Mouse (Mus musculus): Measurements from ENCODE around the gene Wnt5a. TPM values are rescaled to one million over a fixed set of nuclear protein-coding genes. Genes with fewer than 3 reads are reported as not detected.

Gene Wnt5a
- polyA plus RNA-seq, 1 experiment: 2.4 TPM

DNA sequence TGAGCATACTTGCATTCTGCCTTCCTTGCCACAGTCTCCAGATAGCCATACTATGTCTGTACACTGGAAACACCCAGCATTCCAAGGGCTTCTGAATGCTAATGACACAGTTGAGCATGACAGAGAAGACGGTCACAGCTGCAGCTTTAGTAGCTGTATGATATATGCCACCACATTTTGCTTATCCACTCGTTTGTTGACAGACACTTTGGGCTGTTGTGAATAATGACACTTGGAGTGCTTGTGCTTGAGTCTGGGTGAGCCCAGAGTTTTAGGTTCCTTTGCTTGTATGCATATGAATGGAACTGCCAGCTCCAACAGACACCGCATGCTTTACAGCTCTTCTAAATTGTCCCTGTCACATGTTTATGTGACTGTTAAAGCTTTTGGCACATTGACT, 29.5 kb upstream of the Wnt5a start:
- no peak overlapping the region for H3K4me3 ChIP-seq (ENCODE audit: extremely low read depth, insufficient read depth, insufficient read length)
- H3K36me3 ChIP-seq (ENCODE audit: control insufficient read depth, insufficient read depth, low read length): no peaks in the 10 kb centered on the region
- WGBS: 83% methylated on average over 3 of the region's 3 CpGs
- H3K27me3 ChIP-seq (ENCODE audit: control insufficient read depth, insufficient read depth, low read length): no peaks in the 10 kb centered on the region
- H3K27ac ChIP-seq (ENCODE audit: insufficient read depth, low read length): no peak overlapping the region
- no peaks in the 10 kb centered on the region for H3K4me1 ChIP-seq (ENCODE audit: control insufficient read depth, insufficient read depth, insufficient read length)
- TF ChIP-seq CTCF (IDR thresholded peaks at IDR 0.05; ENCODE audit: extremely low read depth, insufficient read depth, insufficient read length, insufficient replicate concordance) (no peak), POLR2A (IDR thresholded peaks at IDR 0.05; ENCODE audit: low read depth, low read length) (no peak)
- no peak for DNase-seq (ENCODE audit: low read depth in 1 of 2, low spot score in 2 of 2)

DNA sequence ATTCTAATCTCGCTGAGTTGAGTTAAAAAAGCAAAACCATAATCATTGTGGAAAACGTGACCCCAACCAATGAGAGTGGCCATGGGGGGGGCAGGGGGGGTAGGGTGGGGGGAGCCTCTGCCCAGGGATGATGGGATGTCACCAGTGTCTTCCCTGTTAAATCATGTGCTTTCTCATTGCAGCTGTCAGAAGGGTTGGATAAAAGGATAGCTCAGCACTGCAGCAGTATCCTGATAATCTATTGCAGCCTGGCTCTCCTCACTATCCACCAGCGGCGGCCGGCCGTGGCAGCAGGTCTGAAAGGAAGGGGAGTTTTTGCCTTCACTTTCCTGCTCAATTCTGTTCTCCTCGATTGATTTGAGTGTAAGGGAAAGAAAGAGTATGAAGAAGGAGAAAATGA, 29.1 kb upstream of the Wnt5a start:
- Histone ChIP-seq H3K36me3 (ENCODE audit: control insufficient read depth, insufficient read depth, low read length) (no peaks in the 10 kb centered on the region), H3K27me3 (ENCODE audit: control insufficient read depth, insufficient read depth, low read length) (no peaks in the 10 kb centered on the region), H3K4me3 (ENCODE audit: extremely low read depth, insufficient read depth, insufficient read length) (no peak overlapping the region), H3K27ac (ENCODE audit: insufficient read depth, low read length) (no peak overlapping the region), H3K4me1 (ENCODE audit: control insufficient read depth, insufficient read depth, insufficient read length) (no peaks in the 10 kb centered on the region)
- no peak for DNase-seq (ENCODE audit: low read depth in 1 of 2, low spot score in 2 of 2)
- TF ChIP-seq CTCF (IDR thresholded peaks at IDR 0.05; ENCODE audit: extremely low read depth, insufficient read depth, insufficient read length, insufficient replicate concordance): no peak
- TF ChIP-seq POLR2A (IDR thresholded peaks at IDR 0.05; ENCODE audit: low read depth, low read length): no peak
- 66% methylated on average over 7 of the region's 7 CpGs for whole genome bisulfite sequencing

DNA sequence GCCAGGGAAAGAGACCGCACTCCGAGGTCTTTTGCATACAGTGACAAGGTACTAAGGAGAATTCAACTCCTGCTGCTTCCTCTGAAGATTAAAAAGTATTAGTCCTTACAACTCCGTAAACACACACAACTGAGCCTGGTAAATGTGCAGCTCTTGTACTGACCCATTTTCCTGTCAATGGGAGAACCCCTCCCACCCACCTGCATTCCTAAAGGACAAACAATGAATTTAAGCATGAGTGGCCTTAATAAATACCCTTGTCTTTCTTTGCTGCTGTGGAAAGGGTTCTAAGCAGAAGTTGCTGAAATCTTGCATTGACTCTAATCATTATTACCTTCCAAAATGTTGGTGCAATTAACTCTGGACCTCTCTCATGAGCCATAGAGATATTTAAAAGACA, 27.8 kb upstream of the Wnt5a start:
- WGBS: 85% methylated on average over 3 of the region's 3 CpGs
- Histone ChIP-seq H3K4me3 (ENCODE audit: extremely low read depth, insufficient read depth, insufficient read length) (no peak overlapping the region), H3K36me3 (ENCODE audit: control insufficient read depth, insufficient read depth, low read length) (no peaks in the 10 kb centered on the region), H3K27me3 (ENCODE audit: control insufficient read depth, insufficient read depth, low read length) (no peaks in the 10 kb centered on the region), H3K4me1 (ENCODE audit: control insufficient read depth, insufficient read depth, insufficient read length) (no peaks in the 10 kb centered on the region), H3K27ac (ENCODE audit: insufficient read depth, low read length) (no peak overlapping the region)
- TF ChIP-seq CTCF (IDR thresholded peaks at IDR 0.05; ENCODE audit: extremely low read depth, insufficient read depth, insufficient read length, insufficient replicate concordance) (no peak), POLR2A (IDR thresholded peaks at IDR 0.05; ENCODE audit: low read depth, low read length) (no peak)
- no peak for DNase-seq (ENCODE audit: low read depth in 1 of 2, low spot score in 2 of 2)

DNA sequence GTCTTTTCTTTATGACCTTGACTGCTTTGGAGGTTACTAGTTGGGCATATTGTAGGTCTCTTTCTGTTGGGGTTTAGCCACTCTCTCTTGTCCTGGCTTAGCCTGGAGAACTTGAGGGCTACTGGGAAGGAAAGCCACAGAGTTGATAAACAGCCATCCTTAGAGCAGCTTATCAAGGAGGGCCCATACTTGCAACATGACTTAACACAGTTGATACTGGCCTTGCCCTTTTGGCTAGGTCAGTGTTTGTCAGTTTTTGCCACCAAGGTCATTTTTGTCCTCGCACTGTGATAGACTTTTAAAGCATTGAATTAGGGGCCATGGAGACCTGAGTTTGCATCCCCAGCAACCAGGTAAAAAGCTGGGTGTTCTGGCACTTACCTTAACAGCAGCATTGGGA, 23.7 kb upstream of the Wnt5a start:
- Histone ChIP-seq H3K27me3 (ENCODE audit: control insufficient read depth, insufficient read depth, low read length) (no peaks in the 10 kb centered on the region), H3K27ac (ENCODE audit: insufficient read depth, low read length) (no peak overlapping the region), H3K4me3 (ENCODE audit: extremely low read depth, insufficient read depth, insufficient read length) (no peak overlapping the region), H3K36me3 (ENCODE audit: control insufficient read depth, insufficient read depth, low read length) (no peaks in the 10 kb centered on the region), H3K4me1 (ENCODE audit: control insufficient read depth, insufficient read depth, insufficient read length) (no peaks in the 10 kb centered on the region)
- 85% methylated on average over 1 of the region's 1 CpGs for WGBS
- TF ChIP-seq CTCF (IDR thresholded peaks at IDR 0.05; ENCODE audit: extremely low read depth, insufficient read depth, insufficient read length, insufficient replicate concordance) (no peak), POLR2A (IDR thresholded peaks at IDR 0.05; ENCODE audit: low read depth, low read length) (no peak)
- no peak for DNase-seq (ENCODE audit: low read depth in 1 of 2, low spot score in 2 of 2)

DNA sequence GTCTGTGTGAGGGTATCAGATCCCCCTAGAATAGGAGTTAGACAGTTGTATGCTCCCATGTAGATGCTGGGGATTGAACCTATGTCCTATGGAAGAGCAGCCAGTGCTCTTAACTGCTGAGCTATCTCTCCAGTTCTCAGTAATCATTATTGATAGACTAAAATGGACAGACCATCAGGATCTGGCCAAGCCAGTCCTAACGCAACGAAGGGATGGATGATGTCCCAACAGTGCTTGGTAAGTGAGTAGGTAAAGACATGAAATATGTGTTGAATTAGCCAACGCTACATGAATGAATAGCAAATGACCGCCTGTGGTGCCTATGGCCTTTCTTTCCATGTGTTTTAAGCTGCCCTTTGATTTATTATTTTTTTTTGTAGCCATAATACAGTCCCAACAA, 10.7 kb upstream of the Wnt5a start:
- DNase-seq (ENCODE audit: low read depth in 1 of 2, low spot score in 2 of 2): no peak
- WGBS: 92% methylated on average over 4 of the region's 4 CpGs
- Histone ChIP-seq H3K4me3 (ENCODE audit: extremely low read depth, insufficient read depth, insufficient read length) (no peak overlapping the region), H3K27me3 (ENCODE audit: control insufficient read depth, insufficient read depth, low read length) (no peaks in the 10 kb centered on the region), H3K4me1 (ENCODE audit: control insufficient read depth, insufficient read depth, insufficient read length) (no peaks in the 10 kb centered on the region), H3K27ac (ENCODE audit: insufficient read depth, low read length) (no peak overlapping the region), H3K36me3 (ENCODE audit: control insufficient read depth, insufficient read depth, low read length) (no peaks in the 10 kb centered on the region)
- TF ChIP-seq CTCF (IDR thresholded peaks at IDR 0.05; ENCODE audit: extremely low read depth, insufficient read depth, insufficient read length, insufficient replicate concordance) (no peak), POLR2A (IDR thresholded peaks at IDR 0.05; ENCODE audit: low read depth, low read length) (no peak)

DNA sequence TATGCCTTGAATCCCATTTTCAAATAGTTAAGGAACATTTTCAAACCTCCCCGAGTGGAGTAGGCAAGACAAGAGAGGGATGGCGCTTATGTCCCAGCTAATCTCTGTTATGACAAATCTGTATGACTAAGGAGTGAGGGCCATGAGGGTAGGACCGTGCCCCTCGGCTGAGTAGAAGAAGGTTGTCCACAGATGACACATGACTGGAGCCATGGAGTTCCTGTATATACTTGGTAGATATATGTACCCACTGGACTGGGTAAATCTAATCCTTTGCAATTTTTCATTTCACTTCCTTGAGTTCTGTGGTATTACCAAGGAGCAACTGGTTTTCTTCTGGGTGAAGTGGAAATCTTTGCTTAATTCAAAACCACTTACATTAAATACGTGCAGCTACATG, 10.3 kb upstream of the Wnt5a start:
- WGBS: 92% methylated on average over 5 of the region's 5 CpGs
- Histone ChIP-seq H3K27ac (ENCODE audit: insufficient read depth, low read length) (no peak overlapping the region), H3K36me3 (ENCODE audit: control insufficient read depth, insufficient read depth, low read length) (no peaks in the 10 kb centered on the region), H3K27me3 (ENCODE audit: control insufficient read depth, insufficient read depth, low read length) (no peaks in the 10 kb centered on the region), H3K4me1 (ENCODE audit: control insufficient read depth, insufficient read depth, insufficient read length) (no peaks in the 10 kb centered on the region), H3K4me3 (ENCODE audit: extremely low read depth, insufficient read depth, insufficient read length) (no peak overlapping the region)
- TF ChIP-seq CTCF (IDR thresholded peaks at IDR 0.05; ENCODE audit: extremely low read depth, insufficient read depth, insufficient read length, insufficient replicate concordance) (no peak), POLR2A (IDR thresholded peaks at IDR 0.05; ENCODE audit: low read depth, low read length) (no peak)
- no peak for DNase-seq (ENCODE audit: low read depth in 1 of 2, low spot score in 2 of 2)

DNA sequence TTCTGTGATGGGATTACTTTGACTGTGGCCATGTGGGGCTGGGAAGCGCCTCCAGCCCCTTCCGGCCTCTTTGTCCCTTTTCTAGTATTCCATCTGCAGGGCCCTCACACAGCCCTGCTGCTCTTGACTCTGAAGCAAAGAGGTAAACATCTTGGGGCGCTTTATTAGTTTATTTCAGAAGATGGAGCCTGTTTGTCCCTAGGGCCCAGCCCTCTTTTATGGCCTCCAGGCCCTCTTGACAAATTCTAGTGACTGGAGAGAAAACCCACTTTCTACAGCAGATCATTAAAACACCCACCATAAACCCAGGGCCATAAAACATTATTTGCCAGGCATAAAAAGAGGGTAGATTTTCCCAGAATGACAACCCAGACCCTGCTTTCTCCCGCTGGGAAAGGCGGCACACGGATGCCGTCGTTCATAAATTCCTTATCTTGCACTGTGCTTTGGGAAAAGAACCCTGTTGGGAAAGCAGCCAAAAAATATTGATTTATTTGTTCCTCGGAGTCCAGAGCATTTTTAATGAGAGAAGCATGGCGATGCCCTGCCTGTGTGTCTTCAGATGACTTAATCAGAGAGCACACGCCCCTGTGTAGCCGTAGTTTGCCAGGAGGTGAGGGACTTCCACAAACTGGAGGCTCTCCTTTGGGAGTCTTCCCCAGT, 3.2 kb upstream of the Wnt5a start:
- H3K27ac ChIP-seq (ENCODE audit: insufficient read depth, low read length): no peak overlapping the region
- WGBS: 68% methylated on average over 12 of the region's 12 CpGs

More for the DNA sequence above, 3.2 kb upstream of the Wnt5a start:
- no peaks in the 10 kb centered on the region for H3K36me3 ChIP-seq (ENCODE audit: control insufficient read depth, insufficient read depth, low read length)
- TF ChIP-seq POLR2A (IDR thresholded peaks at IDR 0.05; ENCODE audit: low read depth, low read length) (no peak), CTCF (IDR thresholded peaks at IDR 0.05; ENCODE audit: extremely low read depth, insufficient read depth, insufficient read length, insufficient replicate concordance) (no peak)
- no peak for DNase-seq (ENCODE audit: low read depth in 1 of 2, low spot score in 2 of 2)
- H3K27me3 ChIP-seq (ENCODE audit: control insufficient read depth, insufficient read depth, low read length): peaks cover 5% of the 10 kb centered on the region
- H3K4me1 ChIP-seq (ENCODE audit: control insufficient read depth, insufficient read depth, insufficient read length): no peaks in the 10 kb centered on the region; the same call in 1 of the 2 replicates
- H3K4me3 ChIP-seq (ENCODE audit: extremely low read depth, insufficient read depth, insufficient read length): no peak overlapping the region

All from spleen, adult 2 months (tissue).